Mouse (Mus musculus): ENCODE measurements around the gene Dhcr24. TPM values are rescaled to one million over a fixed set of nuclear protein-coding genes. Genes with fewer than 3 reads are reported as not detected.

Gene Dhcr24
- 13.8 and 14.6 TPM in 2 replicates for polyA plus RNA-seq (2012; ENCODE audit: low replicate concordance)

DNA sequence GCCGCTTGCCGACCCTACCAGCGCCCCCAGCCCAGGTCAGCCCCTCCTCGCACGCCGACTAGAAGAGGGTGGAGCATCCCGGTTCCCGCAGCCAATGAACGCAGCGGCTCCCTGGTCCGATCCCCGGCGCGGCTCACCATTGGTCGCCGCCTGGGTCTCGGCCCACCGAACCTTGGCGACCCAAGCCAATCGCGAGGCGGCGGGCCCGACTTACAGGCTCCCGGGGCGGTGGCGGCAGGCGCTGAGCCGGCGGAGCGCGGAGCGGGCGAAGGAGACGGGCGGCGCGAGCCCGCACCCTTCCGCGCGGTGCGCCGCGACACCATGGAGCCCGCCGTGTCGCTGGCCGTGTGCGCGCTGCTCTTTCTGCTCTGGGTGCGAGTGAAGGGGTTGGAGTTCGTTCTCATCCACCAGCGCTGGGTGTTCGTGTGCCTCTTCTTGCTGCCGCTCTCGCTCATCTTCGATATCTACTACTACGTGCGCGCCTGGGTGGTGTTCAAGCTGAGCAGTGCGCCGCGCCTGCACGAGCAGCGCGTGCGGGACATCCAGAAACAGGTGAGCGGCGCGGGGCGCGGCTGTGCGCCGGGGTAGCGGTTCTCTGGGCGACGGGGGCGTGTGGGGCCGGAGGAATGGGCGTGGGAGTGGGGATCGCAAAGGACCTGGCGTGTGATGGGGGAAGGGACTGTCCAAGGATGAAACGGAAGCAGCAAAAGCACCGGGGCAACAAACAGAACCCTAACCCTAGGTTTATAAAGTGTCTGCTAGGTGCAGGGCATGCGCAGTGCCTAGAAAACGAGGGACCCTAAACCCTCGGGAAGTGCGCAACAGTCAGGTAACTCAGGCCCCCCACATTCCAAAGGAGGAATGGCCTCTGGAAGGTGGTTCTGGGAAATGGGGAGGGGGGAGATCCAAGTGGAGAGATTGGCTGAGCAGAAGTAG is at the start of gene Dhcr24:
Gene Dhcr24 (plus strand): TSS at position 193 of the 936 bp plus-strand sequence.

DNA sequence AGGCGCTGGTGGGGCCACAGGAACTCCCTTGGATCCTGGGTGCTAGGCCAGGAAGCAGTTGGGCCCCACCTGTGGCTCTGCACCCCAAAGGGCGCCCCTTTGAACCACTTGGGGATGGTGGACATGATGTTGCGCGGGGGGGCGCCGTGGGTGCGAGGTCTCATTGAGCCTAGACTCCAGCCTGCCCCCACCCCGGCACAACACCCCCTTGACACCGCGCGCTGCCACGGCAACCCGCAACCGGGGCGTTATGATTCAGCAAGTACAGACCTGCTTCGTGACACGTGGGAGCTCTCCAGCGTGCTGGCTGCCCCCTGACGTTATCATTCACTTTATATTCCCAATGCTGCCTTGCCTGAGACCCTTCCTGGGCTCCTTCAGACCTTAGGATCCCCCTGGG is 56.2 kb downstream of the Dhcr24 start, which contains the start of gene Lexm:
Gene Lexm (minus strand): TSS at position 186 of the 400 bp plus-strand sequence.

GRCm38 (mm10) chr4:106622030-106622493 is 61.2 kb downstream of the Dhcr24 start, which contains the start of gene Ttc22:
Ttc22 (plus strand) TSS chr4:106622432.

Other genes with a start within 250 kb of the Dhcr24 start
- 12.9 and 18.7 TPM in 2 replicates for gene Usp24, start 244.8 kb upstream of the Dhcr24 start, polyA plus RNA-seq (2012; ENCODE audit: low replicate concordance)
- 0.06 TPM in 1 of 2 replicates, not detected in the other for gene Pcsk9, start 96.7 kb upstream of the Dhcr24 start, polyA plus RNA-seq (2012; ENCODE audit: low replicate concordance)
- gene Bsnd, start 68.8 kb upstream of the Dhcr24 start, polyA plus RNA-seq (2012; ENCODE audit: low replicate concordance), result not detected in 2 replicates
- gene Lexm, start 56.2 kb downstream of the Dhcr24 start, polyA plus RNA-seq (2012; ENCODE audit: low replicate concordance), result not detected in 2 replicates
- gene Ttc22, start 61.4 kb downstream of the Dhcr24 start, polyA plus RNA-seq (2012; ENCODE audit: low replicate concordance), result not detected in 2 replicates
- 2.2 and 4.6 TPM in 2 replicates for gene Pars2, start 90.0 kb downstream of the Dhcr24 start, polyA plus RNA-seq (2012; ENCODE audit: low replicate concordance)
- gene Ttc4, start 117.9 kb downstream of the Dhcr24 start, polyA plus RNA-seq (2012; ENCODE audit: low replicate concordance), result 2.8 and 19.9 TPM in 2 replicates
- 0.23 and 0.28 TPM in 2 replicates for gene Mroh7, start 169.9 kb downstream of the Dhcr24 start, polyA plus RNA-seq (2012; ENCODE audit: low replicate concordance)
- not detected in 2 replicates for gene Fam151a, start 172.9 kb downstream of the Dhcr24 start, polyA plus RNA-seq (2012; ENCODE audit: low replicate concordance)
- gene Acot11, start 244.0 kb downstream of the Dhcr24 start, polyA plus RNA-seq (2012; ENCODE audit: low replicate concordance), result 2.4 and 5.9 TPM in 2 replicates